Comparison of ENCODE assay signal across 8 mouse cellular contexts in genomic region chr11:100938112-100938511, GRCm38 (mm10). TPM values are rescaled to one million over a fixed set of nuclear protein-coding genes. Genes with fewer than 3 reads are reported as not detected.
DNase-seq lines count a peak whose midpoint lies in the region; ATAC-seq and TF ChIP-seq lines count a peak whose summit lies in the region.

No protein-coding gene starts in this region.

- H3K9ac ChIP-seq in heart, adult 2 months (ENCODE audit: low read depth, low read length): peak overlapping the region; percentile 50
- no peak overlapping the region for H3K9ac ChIP-seq in kidney, postnatal 0 days (ENCODE audit: low read depth, low read length)

- H3K9me3 ChIP-seq in erythroblast, embryonic 14.5 days (ENCODE audit: control insufficient read depth, low read length): no peaks in the 10 kb centered on the region
- H3K9me3 ChIP-seq in kidney, postnatal 0 days (replicated peaks; ENCODE audit: low read length): no peaks in the 10 kb centered on the region

- no peak for TF ChIP-seq EP300 in heart, adult 2 months (IDR thresholded peaks at IDR 0.05; ENCODE audit: insufficient read depth, low read depth, low read length)

- H3K36me3 ChIP-seq in erythroblast, embryonic 14.5 days (ENCODE audit: control insufficient read depth): peaks cover 9% of the 10 kb centered on the region
- peaks cover 27% of the 10 kb centered on the region for H3K36me3 ChIP-seq in heart, adult 2 months (ENCODE audit: control insufficient read depth, insufficient read depth, low read length)
- H3K36me3 ChIP-seq in kidney, postnatal 0 days (ENCODE audit: insufficient read depth, low read length): no peaks in the 10 kb centered on the region

- H3K4me2 ChIP-seq in kidney, postnatal 0 days (ENCODE audit: low read length): peak overlapping the region; percentile 77

- H3K27me3 ChIP-seq in erythroblast, embryonic 14.5 days (ENCODE audit: control insufficient read depth): no peaks in the 10 kb centered on the region
- H3K27me3 ChIP-seq in heart, adult 2 months (ENCODE audit: control insufficient read depth, insufficient read depth, low read length): no peaks in the 10 kb centered on the region
- no peaks in the 10 kb centered on the region for H3K27me3 ChIP-seq in kidney, postnatal 0 days (ENCODE audit: insufficient read depth, low read length)

- TF ChIP-seq CTCF in heart, adult 2 months (IDR thresholded peaks at IDR 0.05): no peak
- no peak for TF ChIP-seq CTCF in kidney, postnatal 0 days (IDR thresholded peaks at IDR 0.05; ENCODE audit: low read depth)

- TF ChIP-seq POLR2A in heart, adult 2 months (IDR thresholded peaks at IDR 0.05; ENCODE audit: insufficient read depth, low read depth, low read length): no peak

- peak overlapping the region; percentile 96 for H3K4me3 ChIP-seq in erythroblast, embryonic 14.5 days (replicated peaks)
- peak overlapping the region; percentile 81 for H3K4me3 ChIP-seq in heart, adult 2 months
- H3K4me3 ChIP-seq in kidney, postnatal 0 days (replicated peaks; ENCODE audit: low read depth, low read length): peak overlapping the region; percentile 94

- intact Hi-C loops in heart, adult 2 months (cut with DNase I): no loop called here
- intact Hi-C loops in left cerebral cortex, postnatal 10 days (cut with DNase I): no loop called here

- peak; percentile 72 for DNase-seq in MEL-GATA-1-ER (ENCODE audit: extremely low read depth, low read depth)
- DNase-seq in heart, adult 2 months: peak; percentile 41 to 59
- peak; percentile 60 for DNase-seq in kidney, postnatal 0 days (ENCODE audit: low spot score)
- DNase-seq in retina, postnatal 1 day: no peak
- DNase-seq in left cerebral cortex, postnatal 10 days (ENCODE audit: extremely low spot score in 1 of 2, low spot score in 2 of 2): no peak

- peaks cover 8% of the 10 kb centered on the region for H3K79me2 ChIP-seq in heart, adult 2 months (replicated peaks; ENCODE audit: control insufficient read depth, insufficient read depth, low read length)

- 2% methylated on average over 5 of the region's 5 CpGs for WGBS in heart, adult 2 months
- WGBS in kidney, postnatal 0 days: 14% methylated on average over 5 of the region's 5 CpGs

- ATAC-seq in erythroblast, adult 5-6 weeks (replicated peaks; ENCODE audit: low FRiP score, poor library complexity, severe bottlenecking): no peak
- no peak for ATAC-seq in kidney, postnatal 0 days (replicated peaks; ENCODE audit: low FRiP score, low read depth)
- peak; percentile 30 for ATAC-seq in megakaryocyte, adult 5-6 weeks (ENCODE audit: poor library complexity, severe bottlenecking)

- peaks cover 65% of the 10 kb centered on the region for H3K4me1 ChIP-seq in erythroblast, embryonic 14.5 days (ENCODE audit: control insufficient read depth)
- H3K4me1 ChIP-seq in heart, adult 2 months (ENCODE audit: control insufficient read depth, insufficient read depth, low read length): peaks cover 21% of the 10 kb centered on the region
- no peaks in the 10 kb centered on the region for H3K4me1 ChIP-seq in kidney, postnatal 0 days (replicated peaks; ENCODE audit: insufficient read depth, low read length)

- H3K27ac ChIP-seq in heart, adult 2 months: peak overlapping the region; percentile 100
- peak overlapping the region; percentile 38; the same call in 1 of the 2 replicates for H3K27ac ChIP-seq in kidney, postnatal 0 days

RNA-seq across cellular contexts. Expression of gene Stat3, which starts 1.2 kb away (rescaled TPM):
- polyA plus RNA-seq in erythroblast, embryonic 14.5 days (2012): 0.96 and 1.2 TPM in 2 replicates
- total RNA-seq in erythroblast, adult 5-6 weeks (2015; ENCODE audit: low replicate concordance): 16.7 and 43.4 TPM in 2 replicates
- total RNA-seq in erythroblast, adult 5-6 weeks (2017; ENCODE audit: low replicate concordance): 37.8 and 51.4 TPM in 2 replicates
- total RNA-seq in heart, adult 2 months (2021): 10 to 100 TPM; 93.0 to 94.7 TPM
- 85.8 and 134 TPM in 2 replicates for polyA plus RNA-seq in heart, adult 2 months (2012; rRNA removed)
- polyA plus RNA-seq in kidney, postnatal 0 days (2015; fragmentation: Nextera tagmentation; extraction: Ambion mirVana): 48.0 and 51.8 TPM in 2 replicates
- 61.5 and 79.5 TPM in 2 replicates for total RNA-seq in megakaryocyte, adult 5-6 weeks (2015)
- total RNA-seq in megakaryocyte, adult 5-6 weeks (2017): 103 and 184 TPM in 2 replicates
- total RNA-seq in left cerebral cortex, postnatal 10 days (2021): 10 to 100 TPM; 32.1 to 36.7 TPM

RNA-seq across cellular contexts. Expression of gene Cavin1, which starts 32.6 kb away (rescaled TPM):
- polyA plus RNA-seq in erythroblast, embryonic 14.5 days (2012): 0.08 and 0.23 TPM in 2 replicates
- 0.63 TPM in 1 of 2 replicates, not detected in the other for total RNA-seq in erythroblast, adult 5-6 weeks (2015; ENCODE audit: low replicate concordance)
- 1.1 TPM in 1 of 2 replicates, not detected in the other for total RNA-seq in erythroblast, adult 5-6 weeks (2017; ENCODE audit: low replicate concordance)
- total RNA-seq in heart, adult 2 months (2021): 100 to 1,000 TPM; 219 to 225 TPM
- 114 and 135 TPM in 2 replicates for polyA plus RNA-seq in heart, adult 2 months (2012; rRNA removed)
- 143 and 156 TPM in 2 replicates for polyA plus RNA-seq in kidney, postnatal 0 days (2015; fragmentation: Nextera tagmentation; extraction: Ambion mirVana)
- total RNA-seq in megakaryocyte, adult 5-6 weeks (2015): not detected in 2 replicates
- total RNA-seq in megakaryocyte, adult 5-6 weeks (2017): 0.15 TPM in 1 of 2 replicates, not detected in the other
- total RNA-seq in left cerebral cortex, postnatal 10 days (2021): 10 to 100 TPM; 17.9 to 20.9 TPM

Comparison
In these comparisons a context has a peak if more than half of its experiments do, and no peak if none do; other contexts are left out.
1. DNase-seq: peak in MEL-GATA-1-ER (single experiment), heart, adult 2 months (2 of 2) and kidney, postnatal 0 days (single experiment); none in retina, postnatal 1 day (single experiment) and left cerebral cortex, postnatal 10 days (0 of 2).
2. RNA of gene Cavin1, which starts 32.6 kb away (total RNA-seq): 219 to 225 TPM in heart, adult 2 months and 17.9 to 20.9 TPM in left cerebral cortex, postnatal 10 days; 0.15 TPM in megakaryocyte, adult 5-6 weeks and 0.63 to 1.1 TPM in erythroblast, adult 5-6 weeks; every median in the first group is over 4 times any median in the second.
3. Peak in every context shown above with its lines, with median percentiles within 50 percentile points of each other: H3K4me3 ChIP-seq.